8 mouse cellular contexts compared by ENCODE assay signal in the genomic region with DNA sequence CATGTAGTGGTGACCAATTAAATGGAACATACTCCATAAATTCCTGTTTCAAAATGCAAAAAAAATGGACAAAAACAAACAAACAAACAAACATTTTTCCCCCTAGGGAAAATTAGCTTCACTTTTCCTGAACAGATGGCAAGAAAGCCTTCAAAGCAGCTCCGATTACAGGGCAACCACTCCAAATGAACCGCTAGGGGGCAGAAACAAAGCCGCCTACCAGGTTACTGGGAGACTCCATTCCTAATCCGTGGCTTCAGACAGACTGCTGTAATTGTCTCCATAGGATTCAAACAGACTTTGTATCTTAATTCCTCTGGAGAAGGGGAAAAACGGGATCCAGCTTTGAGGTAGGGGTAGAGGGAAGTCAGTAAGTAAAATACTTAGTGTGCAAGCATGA.
DNase-seq lines count a peak whose midpoint lies in the region; ATAC-seq and TF ChIP-seq lines count a peak whose summit lies in the region.

No protein-coding gene starts in this region.

- 30% methylated on average over 5 of the region's 5 CpGs for WGBS in intestine, postnatal 0 days
- WGBS in intestine, embryonic 16.5 days = 16% methylated on average over 5 of the region's 5 CpGs

- H3K27me3 ChIP-seq in intestine, postnatal 0 days (replicated peaks; ENCODE audit: control insufficient read depth, insufficient read depth, low read length) = no peaks in the 10 kb centered on the region
- 0 out of 2 replicates have a peak, but pooled peaks cover 2% of the 10 kb centered on the region for H3K27me3 ChIP-seq in intestine, embryonic 16.5 days (replicated peaks; ENCODE audit: control insufficient read depth, insufficient read depth, low read length)

- no peaks in the 10 kb centered on the region for H3K4me1 ChIP-seq in intestine, postnatal 0 days (replicated peaks; ENCODE audit: control insufficient read depth, insufficient read depth, low read length)
- H3K4me1 ChIP-seq in intestine, embryonic 16.5 days (ENCODE audit: control insufficient read depth, insufficient read depth, low read length) = no peaks in the 10 kb centered on the region

- ATAC-seq in intestine, postnatal 0 days = no peak
- ATAC-seq in intestine, embryonic 16.5 days = no peak
- ATAC-seq in activated CD4-positive, CD25-positive, alpha-beta regulatory T cell, adult 4 months = no peak

- peak; percentile 4 for DNase-seq in thymus, postnatal 0 days (ENCODE audit: low spot score)
- no peak for DNase-seq in thymus, postnatal 36 days
- peak; percentile 48 to 60 for DNase-seq in cerebellum, postnatal 10 days
- peak; percentile 28 for DNase-seq in lung, postnatal 14 days
- DNase-seq in MN1 (ENCODE audit: low spot score) = no peak

- H3K9me3 ChIP-seq in intestine, postnatal 0 days (ENCODE audit: control insufficient read depth) = no peaks in the 10 kb centered on the region
- H3K9me3 ChIP-seq in intestine, embryonic 16.5 days (ENCODE audit: control insufficient read depth, low read length) = no peaks in the 10 kb centered on the region

- H3K4me2 ChIP-seq in intestine, postnatal 0 days (replicated peaks; ENCODE audit: low read depth) = no peak overlapping the region
- H3K4me2 ChIP-seq in intestine, embryonic 16.5 days (ENCODE audit: low read depth, low read length) = no peak overlapping the region

- peak; percentile 59 for TF ChIP-seq CTCF in intestine, postnatal 0 days (IDR thresholded peaks at IDR 0.05; ENCODE audit: low read depth)

- H3K27ac ChIP-seq in intestine, postnatal 0 days (ENCODE audit: low read depth, low read length) = no peak overlapping the region
- H3K27ac ChIP-seq in intestine, embryonic 16.5 days (ENCODE audit: low read length) = no peak overlapping the region

- no peak overlapping the region for H3K9ac ChIP-seq in intestine, postnatal 0 days (ENCODE audit: low read depth, low read length)
- H3K9ac ChIP-seq in intestine, embryonic 16.5 days (ENCODE audit: low read depth, low read length) = no peak overlapping the region

- H3K4me3 ChIP-seq in intestine, postnatal 0 days (ENCODE audit: low read depth, low read length) = no peak overlapping the region
- H3K4me3 ChIP-seq in intestine, embryonic 16.5 days (ENCODE audit: low read length) = no peak overlapping the region

- no peaks in the 10 kb centered on the region for H3K36me3 ChIP-seq in intestine, postnatal 0 days (ENCODE audit: control insufficient read depth, insufficient read depth)
- no peaks in the 10 kb centered on the region for H3K36me3 ChIP-seq in intestine, embryonic 16.5 days (ENCODE audit: control insufficient read depth, insufficient read depth, low read length)

Comparison
In these comparisons a context has a peak if more than half of its experiments do, and no peak if none do; other contexts are left out.
1. DNase-seq: peak in thymus, postnatal 0 days (single experiment), cerebellum, postnatal 10 days (2 of 2) and lung, postnatal 14 days (single experiment); none in thymus, postnatal 36 days (0 of 2) and MN1 (single experiment).